In the genomic region with DNA sequence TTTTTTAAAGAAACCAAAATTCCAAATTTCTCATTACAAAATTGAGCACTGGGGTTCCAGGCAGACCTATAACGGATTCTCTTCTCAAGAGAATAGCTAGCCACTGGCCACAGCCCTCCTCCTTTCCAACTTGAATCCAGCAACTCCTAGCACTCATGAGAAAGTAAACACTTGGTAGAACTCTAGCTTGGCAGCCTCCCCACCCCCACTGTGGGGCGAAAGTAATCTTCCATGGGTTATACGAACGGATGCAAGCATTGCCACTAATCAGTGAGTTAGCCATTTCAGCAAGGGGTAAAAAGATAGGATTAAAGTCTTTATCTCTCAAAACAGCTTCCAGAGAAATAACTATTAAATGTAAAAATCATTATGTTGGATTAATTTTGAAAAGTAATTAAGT, we compare ENCODE assay signal across 25 mouse cellular contexts. TPM values are rescaled to one million over a fixed set of nuclear protein-coding genes. Genes with fewer than 3 reads are reported as not detected.
DNase-seq lines count a peak whose midpoint lies in the region; ATAC-seq and TF ChIP-seq lines count a peak whose summit lies in the region.
"Had no signal": no experiment of that assay in that cellular context is flagged by ENCODE, and none has a peak within 500 bp of the region (broad histone marks: within the 10 kb centered on the region; RNA-seq: fewer than 3 reads in every experiment).

No protein-coding gene starts in this region.

- TF ChIP-seq CTCF in lung, adult 2 months (IDR thresholded peaks at IDR 0.05; ENCODE audit: insufficient read depth, low read length), result no peak
- no peak for TF ChIP-seq CTCF in lung, postnatal 0 days (IDR thresholded peaks at IDR 0.05)

- H3K4me3 ChIP-seq in lung, adult 2 months (replicated peaks; ENCODE audit: extremely low read depth, low read depth, low read length), result no peak overlapping the region
- H3K4me3 ChIP-seq in liver, embryonic 13.5 days (replicated peaks), result no peak overlapping the region
- H3K4me3 ChIP-seq in lung, postnatal 0 days (ENCODE audit: low read depth, low read length), result no peak overlapping the region
- H3K4me3 ChIP-seq in hindbrain, embryonic 12.5 days, result no peak overlapping the region
- H3K4me3 ChIP-seq: embryonic facial prominence, embryonic 10.5 days; embryonic facial prominence, embryonic 15.5 days; heart, adult 2 months; heart, embryonic 12.5 days; hindbrain, embryonic 15.5 days; limb, embryonic 12.5 days; liver, embryonic 15.5 days; midbrain, embryonic 12.5 days had no signal

- peak; percentile 12 to 32 for DNase-seq in lung, adult 18-20 months
- no peak for DNase-seq in lung, adult 2 months
- peak; percentile 27 for DNase-seq in liver, embryonic 13.5 days
- peak; percentile 35 for DNase-seq in lung, postnatal 0 days (ENCODE audit: low spot score)
- DNase-seq: cerebellum, adult 9-11 months; gastrocnemius, postnatal 25 days; heart, adult 2 months; kidney, adult 11 months; kidney, postnatal 25 days; right cerebral cortex, postnatal 14 days had no signal

- 53% methylated on average over 4 of the region's 4 CpGs for WGBS in lung, adult 2 months
- WGBS in liver, embryonic 13.5 days (ENCODE audit: insufficient replicate concordance), result 33% methylated on average over 4 of the region's 4 CpGs
- WGBS in lung, postnatal 0 days, result 28% methylated on average over 4 of the region's 4 CpGs
- 65% methylated on average over 4 of the region's 4 CpGs for WGBS in hindbrain, embryonic 12.5 days

- H3K4me2 ChIP-seq in liver, embryonic 13.5 days, result no peak overlapping the region
- no peak overlapping the region for H3K4me2 ChIP-seq in lung, postnatal 0 days (replicated peaks; ENCODE audit: low read depth, low read length)
- no peak overlapping the region for H3K4me2 ChIP-seq in hindbrain, embryonic 12.5 days (replicated peaks)
- H3K4me2 ChIP-seq: embryonic facial prominence, embryonic 15.5 days; heart, embryonic 12.5 days; hindbrain, embryonic 15.5 days; limb, embryonic 12.5 days; liver, embryonic 15.5 days; midbrain, embryonic 12.5 days had no signal

- H3K9ac ChIP-seq in liver, embryonic 13.5 days, result no peak overlapping the region
- no peak overlapping the region for H3K9ac ChIP-seq in lung, postnatal 0 days (replicated peaks; ENCODE audit: low read depth)
- H3K9ac ChIP-seq in hindbrain, embryonic 12.5 days, result no peak overlapping the region
- H3K9ac ChIP-seq: embryonic facial prominence, embryonic 15.5 days; heart, embryonic 12.5 days; hindbrain, embryonic 15.5 days; limb, embryonic 12.5 days; liver, embryonic 15.5 days; midbrain, embryonic 12.5 days had no signal

- TF ChIP-seq POLR2A in lung, adult 2 months (IDR thresholded peaks at IDR 0.05; ENCODE audit: borderline replicate concordance, extremely low read depth, low read depth, low read length), result no peak

- no peak overlapping the region for H3K27ac ChIP-seq in liver, embryonic 13.5 days
- no peak overlapping the region for H3K27ac ChIP-seq in lung, postnatal 0 days (ENCODE audit: low read length)
- no peak overlapping the region for H3K27ac ChIP-seq in hindbrain, embryonic 12.5 days
- H3K27ac ChIP-seq: embryonic facial prominence, embryonic 10.5 days; embryonic facial prominence, embryonic 15.5 days; heart, adult 2 months; hindbrain, embryonic 15.5 days; limb, embryonic 12.5 days; liver, embryonic 15.5 days; midbrain, embryonic 12.5 days had no signal

- no peak for TF ChIP-seq EP300 in lung, postnatal 0 days (IDR thresholded peaks at IDR 0.05)

- peak; percentile 51 for ATAC-seq in liver, embryonic 13.5 days (ENCODE audit: low read depth)
- ATAC-seq in lung, postnatal 0 days, result peak; percentile 57; the same call in 1 of the 2 replicates
- ATAC-seq in megakaryocyte progenitor cell, adult 5-6 weeks (replicated peaks; ENCODE audit: poor library complexity), result peak; percentile 56
- ATAC-seq in frontal cortex, adult (ENCODE audit: low TSS enrichment), result no peak
- no peak for ATAC-seq in hindbrain, embryonic 12.5 days (ENCODE audit: low FRiP score)
- no peak for ATAC-seq in megakaryocyte, adult 5-6 weeks (ENCODE audit: poor library complexity, severe bottlenecking)
- ATAC-seq: CD4-positive, CD25-positive, alpha-beta regulatory T cell, adult 4 months; forebrain, embryonic 14.5 days; inflammation-experienced regulatory T-cells, adult 6 months had no signal

- no peaks in the 10 kb centered on the region for H3K4me1 ChIP-seq in lung, adult 2 months (ENCODE audit: control insufficient read depth, insufficient read depth, low read length)
- peaks cover 45% of the 10 kb centered on the region for H3K4me1 ChIP-seq in liver, embryonic 13.5 days (replicated peaks)
- H3K4me1 ChIP-seq in lung, postnatal 0 days (ENCODE audit: insufficient read depth, low read depth, low read length), result peaks cover 7% of the 10 kb centered on the region; the same call in 1 of the 2 replicates
- H3K4me1 ChIP-seq in hindbrain, embryonic 12.5 days, result peaks cover 27% of the 10 kb centered on the region

- no peaks in the 10 kb centered on the region for H3K27me3 ChIP-seq in liver, embryonic 13.5 days
- H3K27me3 ChIP-seq in lung, postnatal 0 days (replicated peaks; ENCODE audit: insufficient read depth, low read length), result no peaks in the 10 kb centered on the region
- H3K27me3 ChIP-seq in hindbrain, embryonic 12.5 days, result no peaks in the 10 kb centered on the region
- H3K27me3 ChIP-seq: embryonic facial prominence, embryonic 15.5 days; heart, embryonic 12.5 days; hindbrain, embryonic 15.5 days; limb, embryonic 12.5 days; liver, embryonic 15.5 days; midbrain, embryonic 12.5 days had no signal

- H3K36me3 ChIP-seq in liver, embryonic 13.5 days, result no peaks in the 10 kb centered on the region
- no peaks in the 10 kb centered on the region for H3K36me3 ChIP-seq in lung, postnatal 0 days (ENCODE audit: insufficient read depth, low read length)
- no peaks in the 10 kb centered on the region for H3K36me3 ChIP-seq in hindbrain, embryonic 12.5 days
- H3K36me3 ChIP-seq: embryonic facial prominence, embryonic 15.5 days; hindbrain, embryonic 15.5 days; liver, embryonic 15.5 days; midbrain, embryonic 12.5 days had no signal

- no peaks in the 10 kb centered on the region for H3K9me3 ChIP-seq in liver, embryonic 13.5 days (replicated peaks)
- H3K9me3 ChIP-seq in lung, postnatal 0 days (ENCODE audit: low read length), result no peaks in the 10 kb centered on the region
- no peaks in the 10 kb centered on the region for H3K9me3 ChIP-seq in hindbrain, embryonic 12.5 days (replicated peaks)
- H3K9me3 ChIP-seq: embryonic facial prominence, embryonic 10.5 days; embryonic facial prominence, embryonic 15.5 days; heart, embryonic 12.5 days; hindbrain, embryonic 15.5 days; limb, embryonic 12.5 days; liver, embryonic 15.5 days; midbrain, embryonic 12.5 days had no signal

RNA-seq across cellular contexts. Expression of a gene that starts 40.9 kb away (rescaled TPM):
- 2.4 and 2.7 TPM in 2 replicates for polyA plus RNA-seq in lung, adult 2 months (2012; rRNA removed)
- 3.4 and 3.9 TPM in 2 replicates for polyA plus RNA-seq in liver, embryonic 13.5 days (2015; fragmentation: Nextera tagmentation; extraction: Ambion mirVana)
- polyA plus RNA-seq in lung, postnatal 0 days (2015; fragmentation: Nextera tagmentation; extraction: Ambion mirVana), result 9.7 and 13.9 TPM in 2 replicates
- total RNA-seq in megakaryocyte progenitor cell, adult 5-6 weeks (2015), result 0.25 and 1.3 TPM in 2 replicates
- 0.30 TPM in 1 of 2 replicates, not detected in the other for total RNA-seq in megakaryocyte progenitor cell, adult 5-6 weeks (2017)
- polyA plus RNA-seq in hindbrain, embryonic 12.5 days (2016; fragmentation: Nextera tagmentation; extraction: Ambion mirVana), result 84.2 and 98.3 TPM in 2 replicates
- not detected in 2 replicates for total RNA-seq in megakaryocyte, adult 5-6 weeks (2015)
- total RNA-seq in megakaryocyte, adult 5-6 weeks (2017), result 0.37 TPM in 1 of 2 replicates, not detected in the other
- total RNA-seq: monocyte, adult 5-6 weeks had no signal
- polyA plus RNA-seq: CD4-positive, CD25-positive, alpha-beta regulatory T cell, adult 4 months had no signal

Comparison
In these comparisons a context has a peak if more than half of its experiments do, and no peak if none do; other contexts are left out.
1. ATAC-seq: peak in liver, embryonic 13.5 days (single experiment), lung, postnatal 0 days (single experiment) and megakaryocyte progenitor cell, adult 5-6 weeks (single experiment); none in frontal cortex, adult (single experiment), hindbrain, embryonic 12.5 days (single experiment) and megakaryocyte, adult 5-6 weeks (single experiment).